Mouse (Mus musculus) hindbrain, embryonic 12.5 days (tissue): ENCODE results near the gene Dcun1d2. TPM values are rescaled to one million over a fixed set of nuclear protein-coding genes. Genes with fewer than 3 reads are reported as not detected.

Source experiments
- ATAC-seq: fragments of 200-750 bp; cut with Nextera tagmentation; 2 replicates; pipeline ENCODE4 v1.8.0; 2017; ENCODE audit warnings: moderate TSS enrichment; ENCODE audit not compliant: low FRiP score
- H3K27ac ChIP-seq: fragments of 300-500 bp; sonication (generic); 2 replicates; pipeline ENCODE4 v1.5.1; 2016; ENCODE audit warnings: mild to moderate bottlenecking
- H3K27me3 ChIP-seq: fragments of 300-500 bp; sonication (generic); 2 replicates; pipeline ENCODE4 v1.6.1; 2016; ENCODE audit warnings: mild to moderate bottlenecking
- H3K36me3 ChIP-seq: fragments of 300-500 bp; sonication (generic); 2 replicates; pipeline ENCODE4 v1.6.1; 2016; ENCODE audit warnings: mild to moderate bottlenecking
- H3K4me1 ChIP-seq: fragments of 300-500 bp; sonication (generic); 2 replicates; pipeline ENCODE4 v1.6.1; 2016
- H3K4me2 ChIP-seq: fragments of 300-500 bp; sonication (generic); replicated peaks from 2 replicates; pipeline ENCODE4 v1.6.1; 2016; ENCODE audit warnings: mild to moderate bottlenecking
- H3K4me3 ChIP-seq: fragments of 300-500 bp; sonication (generic); 2 replicates; pipeline ENCODE4 v1.5.1; 2016; ENCODE audit warnings: mild to moderate bottlenecking
- H3K9ac ChIP-seq: fragments of 300-500 bp; sonication (generic); 2 replicates; pipeline ENCODE4 v1.6.1; 2016; ENCODE audit warnings: mild to moderate bottlenecking, moderate library complexity
- H3K9me3 ChIP-seq: fragments of 300-500 bp; sonication (generic); replicated peaks from 2 replicates; pipeline ENCODE4 v1.6.1; 2016; ENCODE audit warnings: mild to moderate bottlenecking
- WGBS: fragments of 180-500 bp; shearing (Covaris S2); methylation state at CpG from one replicate; pipeline ENCODE4 v1.1.7; 2016; 5-methylcytosine and 5-hydroxymethylcytosine counted together
- polyA plus RNA-seq: library from polyadenylated mRNA; unstranded; fragments of >200 nt; fragmentation: Nextera tagmentation; extraction: Ambion mirVana; gene quantifications from 2 replicates; pipeline ENCODE4 v1.2.1, GENCODE M21; 2016

Dcun1d2 gene
- polyA plus RNA-seq, 1 experiment from 2014 or later, result 30.6 TPM

DNA sequence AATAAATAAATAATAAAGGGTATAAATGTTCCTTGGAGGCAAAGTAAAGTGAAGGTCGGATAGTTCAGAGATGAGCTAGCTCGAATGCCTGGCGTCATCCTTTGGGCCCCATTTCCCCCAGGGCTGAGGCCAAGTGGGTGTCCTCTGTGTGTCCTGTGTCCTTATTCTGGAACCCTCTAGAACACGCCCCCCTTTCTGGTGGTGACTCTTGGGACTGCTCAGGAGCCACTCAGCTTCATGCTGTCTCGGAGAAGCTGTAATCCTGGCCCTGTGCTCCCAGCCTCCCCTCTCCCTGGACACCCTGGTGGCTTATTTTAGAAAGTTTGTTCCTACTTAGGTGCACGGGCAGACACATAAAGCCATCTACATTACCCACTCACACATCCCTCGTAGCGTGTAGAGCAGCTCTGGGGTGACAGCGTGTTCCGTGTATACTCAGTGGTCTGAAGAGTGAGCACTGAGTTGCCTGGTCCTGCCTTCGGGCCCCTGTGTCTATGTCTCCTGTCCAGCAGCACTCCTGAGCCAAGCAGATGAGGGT, 43.5 kb downstream of the Dcun1d2 start:
- 90% methylated on average over 11 of the region's 11 CpGs for WGBS
- Histone ChIP-seq H3K27ac (no peak overlapping the region), H3K9me3 (no peaks in the 10 kb centered on the region), H3K9ac (no peak overlapping the region), H3K27me3 (no peaks in the 10 kb centered on the region; the same call in 1 of the 2 replicates), H3K4me2 (no peak overlapping the region), H3K36me3 (no peaks in the 10 kb centered on the region), H3K4me3 (no peak overlapping the region), H3K4me1 (no peaks in the 10 kb centered on the region)
- no peak for ATAC-seq

DNA sequence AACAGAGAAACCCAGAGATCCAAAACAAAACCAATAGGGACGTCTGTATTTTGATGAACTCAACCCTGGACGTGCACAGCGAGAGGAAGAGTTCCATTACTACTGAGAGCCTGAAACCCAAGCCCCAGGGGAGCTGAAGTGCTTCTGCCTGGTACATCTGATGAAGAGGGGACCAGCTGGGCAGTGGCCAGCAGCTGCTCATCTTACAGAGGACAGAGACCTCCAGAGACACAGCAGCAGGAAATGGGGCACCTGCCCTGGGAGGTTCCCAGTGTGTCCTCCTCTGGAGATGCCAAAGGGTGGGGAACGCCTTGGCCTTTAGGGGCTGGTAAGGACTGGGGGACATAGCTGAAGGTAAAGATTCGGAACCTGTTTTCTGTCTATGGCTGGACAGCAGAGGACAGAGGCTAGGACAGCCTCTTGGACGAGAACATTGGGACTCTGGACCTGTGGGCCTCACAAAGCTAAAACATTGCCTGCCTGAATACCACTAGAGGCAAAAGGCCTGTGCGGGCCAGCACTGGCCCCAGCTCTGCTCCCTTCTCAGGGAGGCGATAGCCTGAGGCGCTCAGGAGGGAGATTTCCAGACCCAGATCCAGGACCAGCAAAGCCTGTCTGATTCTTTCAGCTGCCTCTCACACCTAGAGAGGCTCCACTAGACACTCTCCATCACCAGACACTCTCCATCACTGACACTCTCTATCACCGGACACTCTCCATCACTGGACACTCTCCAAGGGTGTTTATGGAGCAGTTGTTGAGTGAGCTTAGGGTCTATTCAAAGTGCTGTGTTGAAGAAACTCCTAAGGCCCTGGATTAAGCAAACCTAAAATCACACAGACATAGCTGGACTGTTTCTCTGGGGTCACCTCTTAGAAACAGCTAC, 44.7 kb downstream of the Dcun1d2 start:
- no peak overlapping the region for H3K4me2 ChIP-seq
- H3K4me3 ChIP-seq, result no peak overlapping the region
- no peaks in the 10 kb centered on the region for H3K9me3 ChIP-seq
- H3K9ac ChIP-seq, result no peak overlapping the region
- no peak for ATAC-seq
- no peaks in the 10 kb centered on the region; the same call in 1 of the 2 replicates for H3K27me3 ChIP-seq
- no peaks in the 10 kb centered on the region for H3K36me3 ChIP-seq
- 78% methylated on average over 10 of the region's 10 CpGs for WGBS
- no peak overlapping the region for H3K27ac ChIP-seq
- no peaks in the 10 kb centered on the region for H3K4me1 ChIP-seq

DNA sequence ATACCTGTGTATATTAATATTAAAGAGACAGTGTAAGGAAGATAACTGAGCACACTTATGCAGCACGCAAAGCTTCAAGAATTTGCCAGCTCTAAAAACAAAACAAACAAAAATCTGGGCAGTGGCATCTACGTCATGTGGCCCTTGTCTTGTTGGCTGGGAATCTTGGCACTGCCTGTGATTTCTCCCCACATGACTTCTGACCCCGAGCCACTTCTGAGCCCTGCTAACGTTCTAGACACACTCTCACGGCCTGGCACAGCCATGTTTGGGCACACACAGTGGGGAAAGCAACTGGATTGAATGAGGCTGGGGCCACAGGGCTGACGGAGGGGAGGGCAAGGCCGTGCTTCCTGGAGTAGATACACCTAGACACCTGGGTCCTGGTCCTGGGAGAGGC, 47.2 kb downstream of the Dcun1d2 start:
- 85% methylated on average over 7 of the region's 7 CpGs for WGBS
- no peak for ATAC-seq
- no peaks in the 10 kb centered on the region for H3K4me1 ChIP-seq
- H3K27ac ChIP-seq, result no peak overlapping the region
- H3K4me2 ChIP-seq, result no peak overlapping the region
- no peaks in the 10 kb centered on the region for H3K27me3 ChIP-seq
- no peaks in the 10 kb centered on the region for H3K36me3 ChIP-seq
- H3K9me3 ChIP-seq, result no peaks in the 10 kb centered on the region
- no peak overlapping the region for H3K9ac ChIP-seq
- H3K4me3 ChIP-seq, result no peak overlapping the region

DNA sequence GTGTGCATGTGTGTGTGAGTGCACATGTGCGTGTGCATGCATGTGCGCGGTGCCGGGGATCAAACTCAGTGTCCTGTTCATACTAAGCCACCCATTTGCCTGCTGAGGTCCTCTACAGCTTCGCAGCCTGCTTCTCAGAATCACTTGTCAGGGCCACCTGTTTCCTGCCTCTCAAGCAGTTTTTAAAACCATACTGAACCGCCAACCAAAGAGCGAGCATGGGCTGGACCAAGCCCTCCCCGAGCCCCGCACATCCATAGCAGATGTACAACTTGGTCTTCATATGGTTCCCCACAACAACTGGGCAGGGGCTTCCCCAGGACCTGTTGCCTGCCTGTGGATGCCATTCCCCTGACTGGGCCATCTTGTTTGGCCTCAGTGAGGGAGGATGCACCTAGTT, 47.9 kb downstream of the Dcun1d2 start:
- Histone ChIP-seq H3K4me3 (no peak overlapping the region), H3K9ac (no peak overlapping the region), H3K9me3 (no peaks in the 10 kb centered on the region), H3K4me2 (no peak overlapping the region), H3K27ac (no peak overlapping the region), H3K27me3 (no peaks in the 10 kb centered on the region), H3K4me1 (no peaks in the 10 kb centered on the region), H3K36me3 (no peaks in the 10 kb centered on the region)
- 93% methylated on average over 9 of the region's 9 CpGs for WGBS
- no peak for ATAC-seq

DNA sequence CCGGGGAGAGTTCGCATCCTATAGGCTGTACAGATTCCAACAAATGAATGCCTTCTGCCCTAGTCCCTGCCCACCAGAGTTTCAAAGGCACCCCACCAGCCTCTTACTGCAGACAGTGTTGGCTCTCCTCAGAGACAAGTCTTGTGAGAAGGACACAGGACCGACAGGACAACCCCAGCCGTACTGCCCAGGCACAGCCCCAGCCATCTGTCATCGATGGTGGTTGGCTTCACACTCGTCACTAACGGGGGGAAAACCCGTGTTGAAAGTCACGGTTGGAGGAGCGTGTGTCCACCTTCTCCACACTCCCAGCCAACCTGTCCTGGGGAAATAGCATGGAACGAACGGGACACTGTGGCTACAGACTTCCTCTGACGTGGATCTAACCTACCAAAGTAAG, 53.1 kb downstream of the Dcun1d2 start:
- Histone ChIP-seq H3K27ac (no peak overlapping the region), H3K36me3 (no peaks in the 10 kb centered on the region), H3K9ac (no peak overlapping the region), H3K4me2 (no peak overlapping the region), H3K27me3 (no peaks in the 10 kb centered on the region), H3K4me3 (no peak overlapping the region), H3K4me1 (no peaks in the 10 kb centered on the region), H3K9me3 (no peaks in the 10 kb centered on the region)
- no peak for ATAC-seq
- WGBS, result 91% methylated on average over 13 of the region's 13 CpGs

DNA sequence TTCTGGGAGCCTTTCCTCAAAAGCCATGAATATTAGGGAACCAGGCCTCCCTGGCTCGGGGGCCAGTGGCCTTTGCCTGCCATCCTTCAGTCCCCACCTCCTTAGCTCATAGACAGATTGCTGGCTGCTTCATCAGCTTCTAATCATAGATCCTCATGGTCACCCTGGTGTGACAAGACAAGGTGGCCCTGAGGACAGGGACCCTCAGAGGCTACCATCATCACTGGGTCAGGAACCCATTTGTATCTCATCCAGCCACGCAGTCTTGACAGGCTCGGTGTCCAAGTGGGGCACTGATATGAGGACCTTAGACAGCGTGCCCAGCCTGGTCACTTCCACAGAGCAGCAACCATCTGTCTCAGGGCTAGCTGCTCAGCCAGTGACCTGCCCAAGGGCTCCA, 57.5 kb downstream of the Dcun1d2 start:
- H3K9ac ChIP-seq, result no peak overlapping the region
- H3K4me3 ChIP-seq, result no peak overlapping the region
- H3K4me2 ChIP-seq, result no peak overlapping the region
- H3K9me3 ChIP-seq, result no peaks in the 10 kb centered on the region
- no peak overlapping the region for H3K27ac ChIP-seq
- 86% methylated on average over 4 of the region's 4 CpGs for WGBS
- H3K36me3 ChIP-seq, result no peaks in the 10 kb centered on the region
- no peak for ATAC-seq
- H3K27me3 ChIP-seq, result no peaks in the 10 kb centered on the region
- H3K4me1 ChIP-seq, result 0 out of 2 replicates have a peak, but pooled peaks cover 4% of the 10 kb centered on the region

DNA sequence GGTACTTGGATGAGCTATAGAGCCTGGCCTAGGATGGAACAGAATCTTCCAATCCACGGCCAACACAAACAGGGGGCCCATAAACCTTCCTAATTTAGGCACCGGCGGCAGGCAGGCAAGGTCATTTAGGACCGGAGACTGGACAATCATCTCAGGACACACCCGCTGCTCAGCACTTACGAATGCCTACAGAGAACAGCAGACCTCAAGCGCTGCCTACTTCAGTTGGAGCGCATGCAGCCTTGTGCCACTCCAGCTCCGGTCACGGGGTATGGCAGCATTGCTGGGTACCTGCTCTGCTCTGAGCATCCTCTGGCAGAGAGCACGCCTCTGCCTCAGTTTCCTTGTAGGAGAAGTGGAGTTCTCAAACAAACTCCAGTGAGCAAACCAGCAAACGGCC, 58.1 kb downstream of the Dcun1d2 start:
- H3K36me3 ChIP-seq, result no peaks in the 10 kb centered on the region
- ATAC-seq, result no peak
- no peaks in the 10 kb centered on the region for H3K27me3 ChIP-seq
- H3K27ac ChIP-seq, result no peak overlapping the region
- no peak overlapping the region for H3K9ac ChIP-seq
- H3K4me3 ChIP-seq, result no peak overlapping the region
- H3K4me1 ChIP-seq, result 0 out of 2 replicates have a peak, but pooled peaks cover 4% of the 10 kb centered on the region
- H3K4me2 ChIP-seq, result no peak overlapping the region
- H3K9me3 ChIP-seq, result no peaks in the 10 kb centered on the region
- 91% methylated on average over 12 of the region's 12 CpGs for WGBS

DNA sequence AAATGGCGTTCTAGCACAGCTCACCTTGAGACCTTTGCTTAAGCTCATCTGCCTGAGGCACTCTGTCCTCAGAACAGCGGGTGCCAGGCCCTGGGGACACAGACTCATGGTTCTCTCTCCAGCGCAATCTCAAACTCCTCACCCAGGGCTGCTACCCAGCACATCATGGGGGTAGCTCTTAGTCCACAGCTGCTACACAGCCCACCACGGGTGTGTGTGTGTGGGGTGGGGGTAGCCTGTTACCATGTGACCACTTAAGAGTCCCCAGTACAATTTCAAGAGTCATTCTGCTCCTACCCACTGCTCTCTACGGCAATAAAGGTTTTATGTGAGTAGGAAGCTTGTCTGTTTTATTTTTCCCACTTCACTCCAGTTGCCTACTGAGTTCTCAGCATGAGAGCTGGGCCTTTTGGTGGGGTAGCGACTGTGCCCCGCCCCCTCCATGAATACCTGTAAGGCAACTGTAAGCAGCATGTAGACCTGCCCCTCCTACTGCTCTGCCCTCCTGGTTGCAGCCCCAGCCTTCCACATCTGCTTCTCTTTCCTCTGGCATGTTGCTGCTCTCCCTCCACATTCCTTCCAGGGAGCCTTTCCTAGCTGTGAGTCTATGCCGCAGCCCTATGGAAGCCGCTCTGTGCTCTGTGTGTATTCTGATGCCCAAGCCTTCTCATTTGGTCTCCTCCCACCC, 58.9 kb downstream of the Dcun1d2 start:
- Histone ChIP-seq H3K9me3 (no peaks in the 10 kb centered on the region), H3K4me2 (no peak overlapping the region), H3K9ac (no peak overlapping the region), H3K36me3 (no peaks in the 10 kb centered on the region), H3K4me3 (no peak overlapping the region), H3K27me3 (no peaks in the 10 kb centered on the region), H3K4me1 (0 out of 2 replicates have a peak, but pooled peaks cover 4% of the 10 kb centered on the region), H3K27ac (no peak overlapping the region)
- 58% methylated on average over 9 of the region's 9 CpGs for WGBS
- no peak for ATAC-seq

DNA sequence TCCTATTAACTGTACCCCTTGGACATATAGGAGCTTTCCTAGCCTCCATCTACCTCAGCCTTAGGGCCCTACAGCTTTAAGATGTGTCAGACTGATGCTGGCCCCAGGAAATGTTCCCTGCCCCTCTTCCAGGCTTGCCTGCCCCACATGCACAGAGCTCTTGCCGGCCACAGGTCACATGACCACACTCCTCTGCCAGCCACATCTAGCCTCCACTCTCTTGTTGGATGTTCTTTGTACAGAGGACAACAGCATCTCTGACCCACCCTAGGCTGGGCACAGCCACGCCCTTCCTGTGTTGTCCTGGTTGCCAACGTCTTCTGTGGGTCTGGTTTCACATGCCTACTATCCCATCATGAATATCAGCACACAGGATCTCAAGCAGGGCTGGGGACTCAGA, 60.7 kb downstream of the Dcun1d2 start:
- WGBS, result 77% methylated on average over 3 of the region's 3 CpGs
- no peak for ATAC-seq
- no peak overlapping the region for H3K4me3 ChIP-seq

DNA sequence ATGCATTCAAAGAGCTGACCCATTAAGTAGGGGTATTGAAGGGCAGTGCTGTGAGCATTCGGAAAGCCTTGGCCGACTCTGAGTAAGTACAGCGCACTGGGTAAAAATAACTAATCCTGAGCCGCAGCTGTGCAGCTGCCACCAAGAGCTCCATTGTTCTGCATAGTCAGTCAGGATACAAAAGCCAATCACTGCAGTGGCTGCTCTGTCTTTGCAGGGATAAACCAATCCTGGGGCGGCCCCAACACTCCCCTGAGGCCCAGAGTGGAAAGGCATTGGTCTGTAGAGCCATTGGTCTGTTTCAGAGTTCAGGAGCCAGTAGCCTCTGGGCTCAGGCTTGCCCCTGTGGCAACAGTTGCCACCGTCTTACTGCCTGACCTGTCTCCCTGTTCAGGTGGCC, 61.6 kb downstream of the Dcun1d2 start:
- Histone ChIP-seq H3K4me3 (no peak overlapping the region), H3K4me1 (0 out of 2 replicates have a peak, but pooled peaks cover 4% of the 10 kb centered on the region), H3K9me3 (no peaks in the 10 kb centered on the region), H3K36me3 (no peaks in the 10 kb centered on the region), H3K27me3 (no peaks in the 10 kb centered on the region), H3K4me2 (0 out of 2 replicates have a peak overlapping the region, but pooled peaks have one; percentile 5), H3K9ac (no peak overlapping the region), H3K27ac (no peak overlapping the region)
- 38% methylated on average over 6 of the region's 6 CpGs for WGBS
- peak; percentile 75 for ATAC-seq

More for the DNA sequence above, 60.7 kb downstream of the Dcun1d2 start:
- no peaks in the 10 kb centered on the region for H3K36me3 ChIP-seq
- no peak overlapping the region for H3K9ac ChIP-seq
- no peaks in the 10 kb centered on the region for H3K9me3 ChIP-seq
- H3K4me1 ChIP-seq, result 0 out of 2 replicates have a peak, but pooled peaks cover 4% of the 10 kb centered on the region
- H3K4me2 ChIP-seq, result no peak overlapping the region
- no peaks in the 10 kb centered on the region for H3K27me3 ChIP-seq
- no peak overlapping the region for H3K27ac ChIP-seq

DNA sequence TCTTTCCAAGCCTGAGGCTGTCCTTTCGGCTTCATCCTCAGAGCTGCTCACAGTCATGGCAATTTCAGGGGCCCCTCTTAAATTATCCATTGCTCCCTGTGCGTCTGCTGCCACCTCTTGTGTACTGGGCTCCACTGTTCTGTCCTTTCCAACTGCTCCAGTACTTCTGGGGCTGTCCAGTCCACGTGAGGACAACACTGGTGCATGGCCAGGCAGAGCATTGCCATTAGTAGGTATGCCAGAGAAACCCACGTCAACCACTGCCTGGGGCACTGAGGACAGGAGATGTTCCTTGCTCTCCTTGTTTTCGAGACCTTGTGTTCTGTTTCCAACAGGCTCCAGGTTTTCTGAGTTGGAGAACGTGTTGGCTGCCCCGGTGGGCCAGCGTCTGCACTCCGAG, 63.5 kb downstream of the Dcun1d2 start:
- Histone ChIP-seq H3K27me3 (no peaks in the 10 kb centered on the region), H3K27ac (no peak overlapping the region), H3K36me3 (no peaks in the 10 kb centered on the region), H3K4me1 (0 out of 2 replicates have a peak, but pooled peaks cover 4% of the 10 kb centered on the region), H3K9me3 (no peaks in the 10 kb centered on the region), H3K4me2 (no peak overlapping the region), H3K9ac (no peak overlapping the region), H3K4me3 (no peak overlapping the region)
- WGBS, result 88% methylated on average over 9 of the region's 9 CpGs
- ATAC-seq, result no peak

DNA sequence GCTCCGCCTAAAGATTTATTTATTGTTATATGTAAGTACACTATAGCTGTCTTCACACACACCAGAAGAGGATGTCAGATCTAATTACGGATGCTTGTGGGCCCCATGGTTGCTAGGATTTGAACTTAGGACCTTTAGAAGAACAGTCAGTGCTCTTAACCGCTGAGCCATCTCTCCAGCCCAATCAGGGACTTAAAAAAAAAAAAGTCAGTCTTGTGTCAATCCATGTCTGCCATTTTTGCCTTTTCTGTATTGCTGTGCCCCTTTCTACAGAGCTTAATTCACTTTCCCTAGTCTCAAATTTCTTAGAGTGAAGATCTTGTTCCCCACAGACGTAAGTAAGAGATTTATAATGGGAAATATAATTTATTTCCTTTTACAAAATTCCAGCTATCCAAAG, 69.5 kb downstream of the Dcun1d2 start:
- Histone ChIP-seq H3K4me1 (peaks cover 4% of the 10 kb centered on the region), H3K27me3 (no peaks in the 10 kb centered on the region), H3K27ac (no peak overlapping the region), H3K9ac (no peak overlapping the region), H3K36me3 (no peaks in the 10 kb centered on the region), H3K9me3 (no peaks in the 10 kb centered on the region), H3K4me3 (no peak overlapping the region), H3K4me2 (no peak overlapping the region)
- WGBS, result 84% methylated on average over 4 of the region's 4 CpGs
- ATAC-seq, result no peak
